Mouse (Mus musculus): ENCODE data around the gene Gm10096.
"Not testable (repeated sequence)": the region's sequence is repeated elsewhere in the genome, so short reads cannot be mapped to it uniquely, and the experiment has no call there.

Gm10096 gene

GRCm38 (mm10) chrX:28954602-28955001 lies at the start of gene Gm10096:
Gm10096 (minus strand) TSS chrX:28954702.
- DNase-seq (ENCODE audit: low spot score): not testable (repeated sequence)
